Mouse (Mus musculus) hindbrain, postnatal 0 days (tissue): ENCODE measurements around the gene Mast4. TPM values are rescaled to one million over a fixed set of nuclear protein-coding genes. Genes with fewer than 3 reads are reported as not detected.

Source experiments
- ATAC-seq: fragments of 200-750 bp; cut with Nextera tagmentation; 2 replicates; pipeline ENCODE4 v1.8.0; 2017; ENCODE audit warnings: mild to moderate bottlenecking, moderate TSS enrichment, moderate library complexity
- DNase-seq: peaks from one replicate; pipeline ENCODE4 v3.0.0-alpha.2; 2015; ENCODE audit warnings: low spot score
- H3K27ac ChIP-seq: fragments of 300-500 bp; sonication (generic); 2 replicates; pipeline ENCODE4 v1.5.1; 2014; ENCODE audit warnings: mild to moderate bottlenecking
- H3K27me3 ChIP-seq: fragments of 300-500 bp; sonication (generic); 2 replicates; pipeline ENCODE4 v1.6.1; 2014; ENCODE audit warnings: low read length, mixed read lengths; ENCODE audit not compliant: insufficient read depth
- H3K36me3 ChIP-seq: fragments of 300-500 bp; sonication (generic); 2 replicates; pipeline ENCODE4 v1.6.1; 2014; ENCODE audit warnings: low read length, mixed read lengths; ENCODE audit not compliant: insufficient read depth
- H3K4me1 ChIP-seq: fragments of 300-500 bp; sonication (generic); 2 replicates; pipeline ENCODE4 v1.6.1; 2014; ENCODE audit warnings: antibody characterized with exemption, low read length, mixed read lengths; ENCODE audit not compliant: insufficient read depth
- H3K4me2 ChIP-seq: fragments of 300-500 bp; sonication (generic); 2 replicates; pipeline ENCODE4 v1.6.1; 2014; ENCODE audit warnings: low read depth, mild to moderate bottlenecking, low read length, moderate library complexity, mixed read lengths
- H3K4me3 ChIP-seq: fragments of 300-500 bp; sonication (generic); 2 replicates; pipeline ENCODE4 v1.5.1; 2014; ENCODE audit warnings: low read length
- H3K9ac ChIP-seq: fragments of 300-500 bp; sonication (generic); replicated peaks from 2 replicates; pipeline ENCODE4 v1.6.1; 2014; ENCODE audit warnings: mild to moderate bottlenecking, low read length, moderate library complexity, mixed read lengths
- H3K9me3 ChIP-seq: fragments of 300-500 bp; sonication (generic); 2 replicates; pipeline ENCODE4 v1.6.1; 2016; ENCODE audit warnings: low read length, mixed read lengths
- CTCF ChIP-seq: IDR thresholded peaks from 2 replicates; pipeline ENCODE4 v1.5.1; 2016; ENCODE audit warnings: antibody characterized with exemption, control low read depth, low read depth
- WGBS: fragments of 180-500 bp; shearing (Covaris S2); extraction: QIAGEN DNeasy Blood & Tissue Kit; methylation state at CpG from one replicate; pipeline ENCODE4 v1.1.7; 2014; 5-methylcytosine and 5-hydroxymethylcytosine counted together
- polyA plus RNA-seq: library from polyadenylated mRNA; unstranded; fragments of >200 nt; fragmentation: Nextera tagmentation; extraction: Ambion mirVana; gene quantifications from 2 replicates; pipeline ENCODE4 v1.2.1, GENCODE M21; 2015
- total RNA-seq: library from RNA; depleted of rRNA; stranded (reverse); fragments of >200 nt; gene quantifications from 2 replicates; pipeline ENCODE4 v1.2.3, GENCODE M21; 2014

Gene Mast4
- total and polyA plus RNA-seq, 2 experiments from 2014 or later, result 23.5 to 31.7 TPM

DNA sequence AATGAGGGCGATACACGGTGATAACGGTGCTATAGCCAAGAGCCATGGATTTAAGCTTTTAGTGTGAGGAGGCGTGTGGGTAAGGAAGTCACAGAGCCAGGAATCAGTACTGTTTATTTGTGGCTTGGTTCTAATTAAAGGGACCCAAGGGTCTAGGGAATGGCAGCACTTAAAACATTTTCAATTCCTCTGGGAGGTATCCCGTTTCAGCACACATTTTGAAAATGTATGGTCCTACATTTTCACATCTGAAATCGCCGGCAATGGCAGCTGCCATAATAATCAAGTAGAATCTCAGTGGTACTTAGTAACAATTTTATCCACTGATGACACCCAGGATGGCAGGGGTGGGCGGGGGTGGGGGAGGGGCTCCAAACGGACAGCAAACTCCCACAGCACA lies 531.1 kb downstream of the Mast4 start:
- Histone ChIP-seq H3K9ac (no peak overlapping the region), H3K4me2 (no peak overlapping the region), H3K4me3 (no peak overlapping the region), H3K9me3 (no peaks in the 10 kb centered on the region), H3K36me3 (no peaks in the 10 kb centered on the region), H3K27me3 (no peaks in the 10 kb centered on the region), H3K27ac (no peak overlapping the region), H3K4me1 (0 out of 2 replicates have a peak, but pooled peaks cover 3% of the 10 kb centered on the region)
- no peak for DNase-seq
- no peak for TF ChIP-seq CTCF
- WGBS, result 76% methylated on average over 9 of the region's 9 CpGs
- ATAC-seq, result no peak

DNA sequence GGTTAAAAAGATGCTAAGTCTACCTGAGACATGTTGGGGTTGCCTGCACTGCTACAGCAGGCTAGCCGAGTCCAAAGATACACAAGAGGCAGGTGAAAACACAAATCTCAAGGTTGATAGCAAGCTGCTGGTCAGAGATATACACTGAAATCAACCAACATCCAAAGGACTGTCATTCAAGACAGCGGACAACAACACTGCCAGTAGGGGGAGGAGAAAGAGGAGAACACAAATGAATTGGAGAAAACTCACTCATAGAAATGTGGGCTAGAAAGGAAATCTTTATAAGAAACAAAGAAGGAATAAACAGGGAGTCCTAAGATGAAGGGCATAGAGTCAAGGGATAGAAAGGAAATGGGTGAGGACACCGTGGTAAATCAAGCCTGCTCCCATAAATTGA lies 542.1 kb downstream of the Mast4 start:
- Histone ChIP-seq H3K27me3 (no peaks in the 10 kb centered on the region), H3K9ac (no peak overlapping the region), H3K9me3 (no peaks in the 10 kb centered on the region), H3K4me1 (no peaks in the 10 kb centered on the region), H3K27ac (no peak overlapping the region), H3K36me3 (0 out of 2 replicates have a peak, but pooled peaks cover 3% of the 10 kb centered on the region), H3K4me2 (no peak overlapping the region), H3K4me3 (no peak overlapping the region)
- TF ChIP-seq CTCF, result no peak
- 97% methylated on average over 3 of the region's 3 CpGs for WGBS
- DNase-seq, result no peak
- no peak for ATAC-seq

- no peaks in the 10 kb centered on the region for H3K9me3 ChIP-seq
- no peak overlapping the region for H3K27ac ChIP-seq
- no peaks in the 10 kb centered on the region for H3K27me3 ChIP-seq
- TF ChIP-seq CTCF, result no peak
- H3K36me3 ChIP-seq, result no peaks in the 10 kb centered on the region
- DNase-seq (no peak), ATAC-seq (no peak)
- no peaks in the 10 kb centered on the region for H3K4me1 ChIP-seq
- no peak overlapping the region for H3K4me2 ChIP-seq
- 47% methylated on average over 6 of the region's 6 CpGs for WGBS
- H3K9ac ChIP-seq, result no peak overlapping the region
- H3K4me3 ChIP-seq, result no peak overlapping the region
Measured at GRCm38 (mm10) chr13:102790601-102791155, 543.6 kb downstream of the Mast4 start.

- no peaks in the 10 kb centered on the region for H3K36me3 ChIP-seq
- TF ChIP-seq CTCF, result no peak
- no peak overlapping the region for H3K4me2 ChIP-seq
- H3K4me3 ChIP-seq, result no peak overlapping the region
- no peaks in the 10 kb centered on the region for H3K9me3 ChIP-seq
- WGBS, result 79% methylated on average over 10 of the region's 10 CpGs
- H3K27me3 ChIP-seq, result no peaks in the 10 kb centered on the region
- DNase-seq, result no peak
- H3K4me1 ChIP-seq, result no peaks in the 10 kb centered on the region
- no peak overlapping the region for H3K9ac ChIP-seq
- H3K27ac ChIP-seq, result no peak overlapping the region
- ATAC-seq, result no peak
Measured at GRCm38 (mm10) chr13:102786666-102787230, 547.5 kb downstream of the Mast4 start.

- peak; percentile 51; the same call in 1 of the 2 replicates for ATAC-seq
Measured at GRCm38 (mm10) chr13:102783531-102784310, 550.6 kb downstream of the Mast4 start.

GRCm38 (mm10) chr13:102779275-102779674 lies 555.0 kb downstream of the Mast4 start:
- TF ChIP-seq CTCF, result no peak
- Histone ChIP-seq H3K9me3 (no peaks in the 10 kb centered on the region), H3K9ac (no peak overlapping the region), H3K4me1 (no peaks in the 10 kb centered on the region), H3K36me3 (0 out of 2 replicates have a peak, but pooled peaks cover 6% of the 10 kb centered on the region), H3K27ac (no peak overlapping the region), H3K27me3 (no peaks in the 10 kb centered on the region), H3K4me2 (no peak overlapping the region), H3K4me3 (no peak overlapping the region)
- ATAC-seq (no peak), DNase-seq (no peak)
- WGBS, result 72% methylated on average over 3 of the region's 3 CpGs

More at GRCm38 (mm10) chr13:102783531-102784310, 550.6 kb downstream of the Mast4 start:
- no peaks in the 10 kb centered on the region for H3K9me3 ChIP-seq
- H3K27me3 ChIP-seq, result no peaks in the 10 kb centered on the region
- no peak overlapping the region for H3K9ac ChIP-seq
- peak; percentile 19 for DNase-seq
- no peak overlapping the region for H3K4me2 ChIP-seq
- 0 out of 2 replicates have a peak, but pooled peaks cover 6% of the 10 kb centered on the region for H3K36me3 ChIP-seq
- 38% methylated on average over 7 of the region's 7 CpGs for WGBS
- TF ChIP-seq CTCF, result no peak
- no peak overlapping the region for H3K4me3 ChIP-seq
- H3K27ac ChIP-seq, result no peak overlapping the region
- no peaks in the 10 kb centered on the region for H3K4me1 ChIP-seq

DNA sequence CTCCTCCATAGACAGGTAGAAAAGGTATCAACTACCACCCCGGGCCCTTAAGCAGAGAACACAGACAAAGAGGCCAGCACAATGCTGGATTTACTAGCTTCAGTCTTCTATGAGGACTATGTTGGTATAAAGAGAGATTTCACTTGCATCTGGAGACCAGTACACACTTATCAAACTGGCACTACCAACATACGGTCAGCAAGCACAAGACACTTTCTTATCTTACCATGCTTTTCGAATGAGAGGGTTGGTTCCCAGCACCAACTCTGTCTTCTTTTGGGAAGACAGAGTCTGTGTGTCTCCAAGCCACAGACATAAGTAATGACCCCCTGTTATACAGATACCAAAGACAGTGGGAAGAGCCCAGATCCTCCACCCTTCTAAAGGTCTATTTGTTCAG lies 555.4 kb downstream of the Mast4 start:
- TF ChIP-seq CTCF, result no peak
- Histone ChIP-seq H3K27ac (no peak overlapping the region), H3K9ac (no peak overlapping the region), H3K27me3 (no peaks in the 10 kb centered on the region), H3K4me2 (no peak overlapping the region), H3K4me1 (no peaks in the 10 kb centered on the region), H3K36me3 (0 out of 2 replicates have a peak, but pooled peaks cover 6% of the 10 kb centered on the region), H3K9me3 (no peaks in the 10 kb centered on the region), H3K4me3 (no peak overlapping the region)
- no peak for ATAC-seq
- WGBS, result over 99% methylated on average over 3 of the region's 3 CpGs
- no peak for DNase-seq
